Mouse (Mus musculus): ENCODE data around the gene Dscaml1. TPM values are rescaled to one million over a fixed set of nuclear protein-coding genes. Genes with fewer than 3 reads are reported as not detected.

Dscaml1 gene
- total RNA-seq (2012; rRNA removed) (not detected in 2 replicates), polyA plus RNA-seq (2012; ENCODE audit: insufficient read depth in 1 of 2, insufficient read length in 2 of 2, low read depth in 1 of 2, low replicate concordance in 2 of 2, missing spikeins in 1 of 2) (not detected)

- Histone ChIP-seq H3K4me1 (ENCODE audit: control insufficient read depth in 1 of 2, insufficient read depth in 2 of 2, low read length in 2 of 2) (no peaks in the 10 kb centered on the region), H3K9me3 (replicated peaks; ENCODE audit: insufficient read depth, low read length) (no peaks in the 10 kb centered on the region), H3K4me3 (ENCODE audit: control insufficient read depth in 1 of 2, insufficient read depth in 1 of 2, low read depth in 2 of 2, low read length in 2 of 2) (no peak within 1 kb of the TSS), H3K27ac (ENCODE audit: control insufficient read depth, low read depth, low read length) (no peak within 1 kb of the TSS), H3K9ac (ENCODE audit: control insufficient read depth, low read depth, low read length, poor library complexity, severe bottlenecking) (no peak within 1 kb of the TSS), H3K79me2 (ENCODE audit: control insufficient read depth, insufficient read depth, low read length, poor library complexity) (no peaks in the 10 kb centered on the region), H3K27me3 (ENCODE audit: control insufficient read depth in 1 of 2, insufficient read depth in 2 of 2, low read length in 2 of 2) (no peaks in the 10 kb centered on the region; a peak in 2 of 4 replicates), H3K36me3 (ENCODE audit: control insufficient read depth in 1 of 2, insufficient read depth in 2 of 2, low read length in 2 of 2) (no peaks in the 10 kb centered on the region)
- no peak for TF ChIP-seq TBP (IDR thresholded peaks at IDR 0.05; ENCODE audit: low read depth, low read length)
- DNase-seq (ENCODE audit: low read depth, low spot score): no peak
Observed at GRCm38 (mm10) chr9:45426456-45426855, at the start of gene Dscaml1. TSS of gene Dscaml1 (plus strand) at chr9:45426628.

GRCm38 (mm10) chr9:45376883-45377282 is 49.5 kb upstream of the Dscaml1 start:
- no peaks in the 10 kb centered on the region for H3K9me3 ChIP-seq (replicated peaks; ENCODE audit: insufficient read depth, low read length)
- DNase-seq (ENCODE audit: low read depth, low spot score): no peak
- H3K9ac ChIP-seq (ENCODE audit: control insufficient read depth, low read depth, low read length, poor library complexity, severe bottlenecking): no peak overlapping the region
- no peak overlapping the region for H3K27ac ChIP-seq (ENCODE audit: control insufficient read depth, low read depth, low read length)
- TF ChIP-seq MEF2A (IDR thresholded peaks at IDR 0.05; ENCODE audit: extremely low read depth, insufficient replicate concordance, low read depth, low read length, poor library complexity, severe bottlenecking): no peak
- no peak for TF ChIP-seq RCOR1 (IDR thresholded peaks at IDR 0.05; ENCODE audit: low read depth, low read length)
- no peak for TF ChIP-seq CHD2 (IDR thresholded peaks at IDR 0.05; ENCODE audit: low read length)
- H3K27me3 ChIP-seq (ENCODE audit: control insufficient read depth in 1 of 2, insufficient read depth in 2 of 2, low read length in 2 of 2): peaks cover 0 to 3% of the 10 kb centered on the region in 2 experiments; a peak in 3 of 4 replicates
- H3K4me1 ChIP-seq (ENCODE audit: control insufficient read depth in 1 of 2, insufficient read depth in 2 of 2, low read length in 2 of 2): no peaks in the 10 kb centered on the region
- no peaks in the 10 kb centered on the region for H3K36me3 ChIP-seq (ENCODE audit: control insufficient read depth in 1 of 2, insufficient read depth in 2 of 2, low read length in 2 of 2)
- H3K4me3 ChIP-seq (ENCODE audit: control insufficient read depth in 1 of 2, insufficient read depth in 1 of 2, low read depth in 2 of 2, low read length in 2 of 2): no peak overlapping the region
- H3K79me2 ChIP-seq (ENCODE audit: control insufficient read depth, insufficient read depth, low read length, poor library complexity): no peaks in the 10 kb centered on the region

- H3K36me3 ChIP-seq (ENCODE audit: control insufficient read depth in 1 of 2, insufficient read depth in 2 of 2, low read length in 2 of 2): no peaks in the 10 kb centered on the region
- TF ChIP-seq KAT2A (conservative IDR thresholded peaks at IDR 0.05; ENCODE audit: low read depth, low read length) (no peak), CTCF (IDR thresholded peaks at IDR 0.05 in 2 of 3, conservative IDR thresholded peaks at IDR 0.05 in 1 of 3; ENCODE audit: control insufficient read depth in 1 of 3, insufficient read depth in 1 of 3, low read depth in 2 of 3, low read length in 3 of 3, poor library complexity in 1 of 3, severe bottlenecking in 1 of 3) (no peak), RAD21 (IDR thresholded peaks at IDR 0.05; ENCODE audit: low read depth, low read length) (no peak), E2F4 (IDR thresholded peaks at IDR 0.05; ENCODE audit: borderline replicate concordance, low read depth, low read length) (no peak), ZNF384 (IDR thresholded peaks at IDR 0.05; ENCODE audit: low read depth, low read length) (no peak), TAL1 (IDR thresholded peaks at IDR 0.05; ENCODE audit: low read length) (no peak), EP300 (IDR thresholded peaks at IDR 0.05; ENCODE audit: low read depth in 1 of 2, low read length in 2 of 2) (no peak), ZC3H11A (IDR thresholded peaks at IDR 0.05; ENCODE audit: low read depth, low read length) (no peak), GABPA (IDR thresholded peaks at IDR 0.05; ENCODE audit: low read depth, low read length) (no peak), MYC (IDR thresholded peaks at IDR 0.05; ENCODE audit: low read depth, low read length) (no peak)
- no peaks in the 10 kb centered on the region for H3K4me1 ChIP-seq (ENCODE audit: control insufficient read depth in 1 of 2, insufficient read depth in 2 of 2, low read length in 2 of 2)
- H3K9me3 ChIP-seq (replicated peaks; ENCODE audit: insufficient read depth, low read length): no peaks in the 10 kb centered on the region
- H3K27ac ChIP-seq (ENCODE audit: control insufficient read depth, low read depth, low read length): no peak overlapping the region
- DNase-seq (ENCODE audit: low read depth, low spot score): no peak
- peaks cover 0 to 3% of the 10 kb centered on the region in 2 experiments; a peak in 3 of 4 replicates for H3K27me3 ChIP-seq (ENCODE audit: control insufficient read depth in 1 of 2, insufficient read depth in 2 of 2, low read length in 2 of 2)
- H3K9ac ChIP-seq (ENCODE audit: control insufficient read depth, low read depth, low read length, poor library complexity, severe bottlenecking): no peak overlapping the region
- no peaks in the 10 kb centered on the region for H3K79me2 ChIP-seq (ENCODE audit: control insufficient read depth, insufficient read depth, low read length, poor library complexity)
- no peak overlapping the region for H3K4me3 ChIP-seq (ENCODE audit: control insufficient read depth in 1 of 2, insufficient read depth in 1 of 2, low read depth in 2 of 2, low read length in 2 of 2)
Observed at GRCm38 (mm10) chr9:45380411-45381251, 45.8 kb upstream of the Dscaml1 start.
